Mouse (Mus musculus): Measurements from ENCODE around the gene Crxos. TPM values are rescaled to one million over a fixed set of nuclear protein-coding genes. Genes with fewer than 3 reads are reported as not detected.
A peak's percentile ranks its signal among the peaks of the same experiment; 100 is the strongest.

Gene Crxos
- not detected in 2 replicates for polyA plus RNA-seq (2016; fragmentation: Nextera tagmentation; extraction: Ambion mirVana)

GRCm38 (mm10) chr7:15882317-15882716 is at the start of gene Crxos:
TSS of gene Crxos (plus strand) at chr7:15882617.
- Histone ChIP-seq H3K27me3 (ENCODE audit: insufficient read depth, poor library complexity, severe bottlenecking) (no peaks in the 10 kb centered on the region), H3K27ac (no peak within 1 kb of the TSS), H3K4me1 (no peaks in the 10 kb centered on the region), H3K4me3 (no peak within 1 kb of the TSS), H3K9me3 (no peaks in the 10 kb centered on the region), H3K36me3 (no peaks in the 10 kb centered on the region)
- no peak for DNase-seq (ENCODE audit: low spot score)
- WGBS = 85% methylated on average over 2 of the region's 2 CpGs

GRCm38 (mm10) chr7:15839578-15839977 is 42.8 kb upstream of the Crxos start, which contains the start of gene Obox6:
TSS of gene Obox6 (minus strand) at chr7:15839678.
- 86% methylated on average over 3 of the region's 3 CpGs for WGBS
- Histone ChIP-seq H3K9me3 (peaks cover 15% of the 10 kb centered on the region; the same call in 1 of the 2 replicates), H3K27me3 (ENCODE audit: insufficient read depth, poor library complexity, severe bottlenecking) (no peaks in the 10 kb centered on the region), H3K4me1 (no peaks in the 10 kb centered on the region), H3K36me3 (no peaks in the 10 kb centered on the region), H3K27ac (no peak within 1 kb of the TSS), H3K4me3 (no peak within 1 kb of the TSS)
- no peak for DNase-seq (ENCODE audit: low spot score)

- Histone ChIP-seq H3K27ac (no peak overlapping the region), H3K4me3 (no peak overlapping the region), H3K4me1 (no peaks in the 10 kb centered on the region), H3K36me3 (no peaks in the 10 kb centered on the region), H3K9me3 (no peaks in the 10 kb centered on the region), H3K27me3 (ENCODE audit: insufficient read depth, poor library complexity, severe bottlenecking) (no peaks in the 10 kb centered on the region)
- no peak for DNase-seq (ENCODE audit: low spot score)
- WGBS = 30% methylated on average over 2 of the region's 2 CpGs
Observed at GRCm38 (mm10) chr7:15859657-15860056, 22.8 kb upstream of the Crxos start.

GRCm38 (mm10) chr7:15864104-15864503 is 18.3 kb upstream of the Crxos start:
- no peak for DNase-seq (ENCODE audit: low spot score)
- H3K9me3 ChIP-seq = no peaks in the 10 kb centered on the region
- no peak overlapping the region for H3K4me3 ChIP-seq
- H3K36me3 ChIP-seq = no peaks in the 10 kb centered on the region
- no peaks in the 10 kb centered on the region for H3K27me3 ChIP-seq (ENCODE audit: insufficient read depth, poor library complexity, severe bottlenecking)
- 72% methylated on average over 4 of the region's 4 CpGs for WGBS
- no peak overlapping the region for H3K27ac ChIP-seq
- no peaks in the 10 kb centered on the region for H3K4me1 ChIP-seq

- DNase-seq (ENCODE audit: low spot score) = no peak
Observed at GRCm38 (mm10) chr7:15879756-15880155, 2.7 kb upstream of the Crxos start, which contains the start of gene Crx. TSS of gene Crx (minus strand) at chr7:15879968.

GRCm38 (mm10) chr7:15881388-15881787 is 1.0 kb upstream of the Crxos start:
- Histone ChIP-seq H3K9me3 (no peaks in the 10 kb centered on the region), H3K27ac (no peak overlapping the region), H3K36me3 (no peaks in the 10 kb centered on the region), H3K4me3 (no peak overlapping the region), H3K4me1 (no peaks in the 10 kb centered on the region), H3K27me3 (ENCODE audit: insufficient read depth, poor library complexity, severe bottlenecking) (no peaks in the 10 kb centered on the region)
- 9% methylated on average over 7 of the region's 7 CpGs for WGBS
- DNase-seq (ENCODE audit: low spot score) = no peak

More at GRCm38 (mm10) chr7:15879756-15880155, 2.7 kb upstream of the Crxos start, which contains the start of gene Crx:
- Histone ChIP-seq H3K4me3 (no peak within 1 kb of the TSS), H3K27me3 (ENCODE audit: insufficient read depth, poor library complexity, severe bottlenecking) (no peaks in the 10 kb centered on the region), H3K4me1 (no peaks in the 10 kb centered on the region), H3K9me3 (no peaks in the 10 kb centered on the region), H3K27ac (no peak within 1 kb of the TSS), H3K36me3 (no peaks in the 10 kb centered on the region)
- 23% methylated on average over 4 of the region's 4 CpGs for WGBS

GRCm38 (mm10) chr7:15881831-15882230 is 586 bp upstream of the Crxos start:
- H3K27me3 ChIP-seq (ENCODE audit: insufficient read depth, poor library complexity, severe bottlenecking) = no peaks in the 10 kb centered on the region
- H3K27ac ChIP-seq = no peak overlapping the region
- H3K4me3 ChIP-seq = no peak overlapping the region
- DNase-seq (ENCODE audit: low spot score) = no peak
- no peaks in the 10 kb centered on the region for H3K4me1 ChIP-seq
- no peaks in the 10 kb centered on the region for H3K36me3 ChIP-seq
- H3K9me3 ChIP-seq = no peaks in the 10 kb centered on the region
- 59% methylated on average over 3 of the region's 3 CpGs for WGBS

- H3K4me3 ChIP-seq = no peak overlapping the region
- no peaks in the 10 kb centered on the region for H3K9me3 ChIP-seq
- H3K27ac ChIP-seq = no peak overlapping the region
- no peaks in the 10 kb centered on the region for H3K27me3 ChIP-seq (ENCODE audit: insufficient read depth, poor library complexity, severe bottlenecking)
- no peaks in the 10 kb centered on the region for H3K4me1 ChIP-seq
- DNase-seq (ENCODE audit: low spot score) = no peak
- 86% methylated on average over 2 of the region's 2 CpGs for WGBS
- no peaks in the 10 kb centered on the region for H3K36me3 ChIP-seq
Observed at GRCm38 (mm10) chr7:15884127-15884526, 1.7 kb downstream of the Crxos start.

- DNase-seq (ENCODE audit: low spot score) = no peak
- Histone ChIP-seq H3K9me3 (no peaks in the 10 kb centered on the region), H3K36me3 (no peaks in the 10 kb centered on the region), H3K27me3 (ENCODE audit: insufficient read depth, poor library complexity, severe bottlenecking) (no peaks in the 10 kb centered on the region), H3K27ac (no peak overlapping the region), H3K4me3 (no peak overlapping the region), H3K4me1 (no peaks in the 10 kb centered on the region)
- WGBS = 70% methylated on average over 1 of the region's 1 CpGs
Observed at GRCm38 (mm10) chr7:15894251-15894650, 11.8 kb downstream of the Crxos start.

GRCm38 (mm10) chr7:15901366-15902048 is 19.1 kb downstream of the Crxos start:
- 72% methylated on average over 9 of the region's 9 CpGs for WGBS
- Histone ChIP-seq H3K9me3 (no peaks in the 10 kb centered on the region), H3K27me3 (ENCODE audit: insufficient read depth, poor library complexity, severe bottlenecking) (no peaks in the 10 kb centered on the region), H3K4me3 (no peak overlapping the region), H3K4me1 (no peaks in the 10 kb centered on the region), H3K27ac (no peak overlapping the region), H3K36me3 (no peaks in the 10 kb centered on the region)
- DNase-seq (ENCODE audit: low spot score) = no peak

- no peak overlapping the region for H3K4me3 ChIP-seq
- no peaks in the 10 kb centered on the region for H3K36me3 ChIP-seq
- no peak overlapping the region for H3K27ac ChIP-seq
- no peaks in the 10 kb centered on the region for H3K27me3 ChIP-seq (ENCODE audit: insufficient read depth, poor library complexity, severe bottlenecking)
- DNase-seq (ENCODE audit: low spot score) = no peak
- no peaks in the 10 kb centered on the region for H3K9me3 ChIP-seq
- WGBS = 64% methylated on average over 7 of the region's 7 CpGs
- no peaks in the 10 kb centered on the region for H3K4me1 ChIP-seq
Observed at GRCm38 (mm10) chr7:15905861-15906260, 23.4 kb downstream of the Crxos start.

- Histone ChIP-seq H3K4me1 (no peaks in the 10 kb centered on the region), H3K27ac (no peak overlapping the region), H3K27me3 (ENCODE audit: insufficient read depth, poor library complexity, severe bottlenecking) (no peaks in the 10 kb centered on the region), H3K4me3 (no peak overlapping the region), H3K9me3 (no peaks in the 10 kb centered on the region), H3K36me3 (no peaks in the 10 kb centered on the region)
- WGBS = 86% methylated on average over 1 of the region's 1 CpGs
- DNase-seq (ENCODE audit: low spot score) = peak; percentile 70
Observed at GRCm38 (mm10) chr7:15906602-15907001, 24.2 kb downstream of the Crxos start.

GRCm38 (mm10) chr7:15907971-15908590 is 25.7 kb downstream of the Crxos start:
- Histone ChIP-seq H3K4me3 (no peak overlapping the region), H3K4me1 (no peaks in the 10 kb centered on the region; the same call in 1 of the 2 replicates), H3K27me3 (ENCODE audit: insufficient read depth, poor library complexity, severe bottlenecking) (no peaks in the 10 kb centered on the region), H3K9me3 (no peaks in the 10 kb centered on the region), H3K36me3 (no peaks in the 10 kb centered on the region), H3K27ac (no peak overlapping the region)
- DNase-seq (ENCODE audit: low spot score) = peak; percentile 72
- WGBS = 56% methylated on average over 8 of the region's 8 CpGs

Data from heart, embryonic 10.5 days (tissue).